Mouse (Mus musculus) mature B cell (primary cell): ENCODE data around the gene Aplf.

Experiments
- in situ Hi-C: fragments of 300-500 bp; cut with MboI; formaldehyde crosslinking; loops from 2 replicates; pipeline ENCODE4 v1.14.3; 2019

Aplf gene

GRCm38 (mm10) chr6:87671771-87672517, at the start of gene Aplf:
TSS of gene Aplf (minus strand) at chr6:87672193.
- in situ Hi-C loops: no loop called here

- in situ Hi-C loops: no loop called here
Measured at GRCm38 (mm10) chr6:87714091-87714490, 42.1 kb upstream of the Aplf start.

- in situ Hi-C loops: no loop called here
Measured at GRCm38 (mm10) chr6:87712311-87712710, 40.3 kb upstream of the Aplf start.

GRCm38 (mm10) chr6:87706246-87706645, 34.3 kb upstream of the Aplf start:
- in situ Hi-C loops: no loop called here

GRCm38 (mm10) chr6:87696544-87696943, 24.6 kb upstream of the Aplf start:
- in situ Hi-C loops: no loop called here

GRCm38 (mm10) chr6:87695947-87696346, 24.0 kb upstream of the Aplf start:
- in situ Hi-C loops: no loop called here

GRCm38 (mm10) chr6:87680418-87680817, 8.4 kb upstream of the Aplf start:
- in situ Hi-C loops: no loop called here

- in situ Hi-C loops: no loop called here
Measured at GRCm38 (mm10) chr6:87672661-87673060, 668 bp upstream of the Aplf start.

GRCm38 (mm10) chr6:87671353-87671752, 640 bp downstream of the Aplf start:
- in situ Hi-C loops: no loop called here

GRCm38 (mm10) chr6:87669894-87670588, 2.0 kb downstream of the Aplf start:
- in situ Hi-C loops: loop anchor here (5.0 to 10.0 kb wide), 2 partner anchors 205 to 273 kb away; no protein-coding TSS in a partner anchor

- in situ Hi-C loops: loop anchor here (5.0 to 10.0 kb wide), 2 partner anchors 204 to 271 kb away; no protein-coding TSS in a partner anchor
Measured at GRCm38 (mm10) chr6:87668733-87669132, 3.3 kb downstream of the Aplf start.

GRCm38 (mm10) chr6:87667804-87668203, 4.2 kb downstream of the Aplf start:
- in situ Hi-C loops: loop anchor here (5.0 to 10.0 kb wide), 2 partner anchors 203 to 271 kb away; no protein-coding TSS in a partner anchor

GRCm38 (mm10) chr6:87663445-87663844, 8.5 kb downstream of the Aplf start:
- in situ Hi-C loops: loop anchor here (10.0 kb wide), 1 partner anchor 199 kb away; no protein-coding TSS in a partner anchor

GRCm38 (mm10) chr6:87662197-87662596, 9.8 kb downstream of the Aplf start:
- in situ Hi-C loops: loop anchor here (10.0 kb wide), 1 partner anchor 197 kb away; no protein-coding TSS in a partner anchor

- in situ Hi-C loops: loop anchor here (10.0 kb wide), 1 partner anchor 197 kb away; no protein-coding TSS in a partner anchor
Measured at GRCm38 (mm10) chr6:87661707-87662106, 10.3 kb downstream of the Aplf start.

- in situ Hi-C loops: no loop called here
Measured at GRCm38 (mm10) chr6:87658816-87659215, 13.2 kb downstream of the Aplf start.

- in situ Hi-C loops: no loop called here
Measured at GRCm38 (mm10) chr6:87653904-87654638, 17.9 kb downstream of the Aplf start.

- in situ Hi-C loops: no loop called here
Measured at GRCm38 (mm10) chr6:87653478-87653877, 18.5 kb downstream of the Aplf start.

GRCm38 (mm10) chr6:87652670-87653069, 19.3 kb downstream of the Aplf start:
- in situ Hi-C loops: no loop called here

GRCm38 (mm10) chr6:87651787-87652186, 20.2 kb downstream of the Aplf start:
- in situ Hi-C loops: no loop called here

- in situ Hi-C loops: no loop called here
Measured at GRCm38 (mm10) chr6:87638134-87638660, 33.8 kb downstream of the Aplf start.

GRCm38 (mm10) chr6:87632176-87632575, 39.8 kb downstream of the Aplf start:
- in situ Hi-C loops: no loop called here
